Mouse (Mus musculus) thymus, postnatal 10 days (tissue): ENCODE results near the gene Gm13088.
"Not testable (repeated sequence)": the region's sequence is repeated elsewhere in the genome, so short reads cannot be mapped to it uniquely, and the experiment has no call there.

Source experiments
- DNase-seq, 2 experiments: peaks; one replicate each; pipeline ENCODE4 v3.0.0; 2021; ENCODE audit warnings: low spot score in 2 of 2

Gm13088 gene

DNA sequence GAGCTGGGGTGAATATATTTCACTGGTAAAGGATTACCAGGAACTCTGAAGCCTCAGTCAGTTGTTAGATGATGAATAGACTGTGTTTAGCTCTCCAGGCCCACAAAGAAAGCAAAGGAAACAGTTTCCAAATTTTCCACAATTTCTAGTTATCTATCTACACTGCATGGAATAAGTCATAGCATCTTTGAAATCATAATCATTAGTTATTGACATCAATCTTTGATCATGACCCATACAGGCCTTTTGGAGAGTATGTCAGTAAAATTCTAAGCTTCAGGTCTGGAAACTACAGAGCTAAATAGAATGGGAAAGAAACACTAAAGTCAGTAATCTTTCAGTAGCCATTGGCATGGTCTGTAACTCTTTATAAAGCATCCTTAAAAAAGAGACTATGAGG is at the start of gene Gm13088:
Gene Gm13088 (minus strand): TSS at position 101 of the 400 bp plus-strand sequence.
- not testable (repeated sequence) for DNase-seq

GRCm38 (mm10) chr4:143702611-143703010 is 45.6 kb upstream of the Gm13088 start, which contains the start of gene Gm13089:
Gm13089 (minus strand) TSS chr4:143702711.
- DNase-seq, result no peak

DNA sequence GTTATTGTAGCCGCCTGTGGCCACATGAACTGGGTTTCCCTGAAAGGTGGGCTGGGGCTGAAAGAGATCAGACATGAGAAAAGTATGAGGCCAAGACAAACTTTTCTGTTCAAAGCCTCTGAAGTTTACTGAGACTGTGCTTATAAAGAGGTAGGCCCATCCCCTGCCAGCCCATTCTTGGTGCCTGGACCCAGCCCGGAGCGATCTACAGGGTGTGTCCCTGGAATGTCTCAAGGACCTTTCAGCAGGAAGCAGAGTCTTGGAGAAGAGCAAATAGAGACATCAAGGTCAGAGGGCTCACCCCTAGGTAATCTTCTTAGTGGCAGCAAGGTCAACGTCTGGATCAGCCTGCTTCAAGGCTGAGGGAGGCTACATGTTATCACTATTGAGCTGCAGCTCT is 38.9 kb downstream of the Gm13088 start:
- DNase-seq, result not testable (repeated sequence)

DNA sequence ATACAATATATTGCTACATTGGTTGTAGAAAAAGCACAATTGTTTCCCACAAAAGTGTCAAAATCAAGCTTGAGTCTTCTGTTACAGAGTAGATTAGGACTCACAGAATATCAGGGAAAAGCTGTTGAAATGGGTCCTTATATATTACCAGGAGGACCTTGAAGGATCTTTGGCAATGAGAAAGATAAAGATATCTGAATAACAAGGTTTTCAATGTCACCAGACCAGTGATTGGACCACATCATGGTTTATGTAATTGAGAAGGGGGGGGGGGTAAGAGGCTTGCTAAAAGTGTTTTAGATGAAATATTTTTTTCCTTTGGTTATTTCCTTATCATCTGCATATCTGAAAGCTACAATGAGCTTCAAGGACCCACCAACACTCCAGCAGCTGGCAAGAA is 42.3 kb downstream of the Gm13088 start, which contains the start of gene Gm13083:
Gene Gm13083 (plus strand): TSS at position 301 of the 400 bp plus-strand sequence.
- DNase-seq, result not testable (repeated sequence)

DNA sequence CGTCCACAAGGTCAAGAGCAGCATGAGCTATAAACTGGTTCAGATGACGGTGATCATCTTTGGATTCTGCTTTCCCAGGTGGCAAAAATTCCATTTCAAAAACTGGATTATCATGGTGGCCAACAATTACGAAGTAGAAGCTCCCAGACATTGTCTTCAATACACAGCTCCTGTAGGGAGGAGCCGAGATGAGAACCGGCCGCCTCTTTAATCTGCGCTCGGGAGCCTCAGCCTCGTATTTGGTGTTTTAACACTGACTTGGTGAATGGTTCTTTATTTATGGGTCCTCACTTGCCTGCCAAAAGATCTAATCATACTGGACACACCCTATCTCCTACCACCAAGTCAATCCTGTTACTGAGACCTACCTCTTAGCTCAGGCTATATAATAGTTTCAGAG is 45.1 kb downstream of the Gm13088 start:
- DNase-seq, result not testable (repeated sequence)
